Mouse (Mus musculus): Measurements from ENCODE around the gene Ids. TPM values are rescaled to one million over a fixed set of nuclear protein-coding genes. Genes with fewer than 3 reads are reported as not detected.

Gene Ids
- 2.7 and 3.5 TPM in 2 replicates for polyA plus RNA-seq (2015; fragmentation: Nextera tagmentation; extraction: Ambion mirVana)

GRCm38 (mm10) chrX:70364661-70365613 lies at the start of gene Ids:
Gene Ids (minus strand): TSS chrX:70365084.

GRCm38 (mm10) chrX:70385276-70385961 lies 20.5 kb upstream of the Ids start, which contains the start of gene 1110012L19Rik:
Gene 1110012L19Rik (plus strand): TSS chrX:70385877.

Other genes with a start within 250 kb of the Ids start
- gene 1110012L19Rik, start 20.8 kb upstream of the Ids start, polyA plus RNA-seq (2015; fragmentation: Nextera tagmentation; extraction: Ambion mirVana): 13.8 and 16.3 TPM in 2 replicates
- 9.6 and 13.4 TPM in 2 replicates for gene Tmem185a, start 112.1 kb upstream of the Ids start, polyA plus RNA-seq (2015; fragmentation: Nextera tagmentation; extraction: Ambion mirVana)

Data from spleen, postnatal 0 days (tissue).